Mouse (Mus musculus) olfactory bulb, adult 2 months (tissue): ENCODE measurements around the gene Cirbp.

ENCODE experiments used
- CTCF ChIP-seq: fragments of 200-500 bp; IDR thresholded peaks from 2 replicates; pipeline ENCODE4 v1.5.1; 2012; ENCODE audit warnings: low read depth, mild to moderate bottlenecking, low read length, moderate library complexity; ENCODE audit not compliant: insufficient read depth
- POLR2A ChIP-seq: fragments of 200-500 bp; IDR thresholded peaks from 2 replicates; pipeline ENCODE4 v1.6.1; 2012; ENCODE audit warnings: mild to moderate bottlenecking, low read depth, low read length, moderate library complexity; ENCODE audit not compliant: insufficient read depth

DNA sequence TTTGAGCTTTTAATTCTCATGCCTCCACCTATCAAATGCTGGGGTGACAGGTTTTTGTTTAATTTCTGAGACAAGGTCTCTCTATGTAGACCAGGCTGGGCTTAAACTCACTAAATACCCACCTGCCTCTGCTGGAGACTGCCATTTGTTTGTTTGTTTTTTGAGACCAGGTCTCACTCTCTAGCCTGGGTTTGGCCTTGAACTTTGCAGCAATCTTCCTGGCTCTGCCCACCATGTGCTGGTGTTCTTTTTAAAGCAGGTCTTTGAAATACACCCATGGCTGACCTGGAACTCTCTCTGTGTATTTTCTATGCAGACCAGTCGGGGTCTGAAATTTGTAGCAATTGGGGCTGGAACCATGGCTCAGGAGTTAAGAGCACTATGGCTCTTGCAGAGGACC lies 30.1 kb upstream of the Cirbp start:
- TF ChIP-seq CTCF: no peak
- no peak for TF ChIP-seq POLR2A
